Mouse (Mus musculus) adrenal gland, postnatal 0 days (tissue): Measurements from ENCODE around the gene Olfr791. TPM values are rescaled to one million over a fixed set of nuclear protein-coding genes. Genes with fewer than 3 reads are reported as not detected.

Experiments used
- polyA plus RNA-seq: library from polyadenylated mRNA; unstranded; fragments of >200 nt; fragmentation: Nextera tagmentation; extraction: Ambion mirVana; gene quantifications from 2 replicates; pipeline ENCODE4 v1.2.1, GENCODE M21; 2015

Gene Olfr791
- not detected in 2 replicates for polyA plus RNA-seq

DNA sequence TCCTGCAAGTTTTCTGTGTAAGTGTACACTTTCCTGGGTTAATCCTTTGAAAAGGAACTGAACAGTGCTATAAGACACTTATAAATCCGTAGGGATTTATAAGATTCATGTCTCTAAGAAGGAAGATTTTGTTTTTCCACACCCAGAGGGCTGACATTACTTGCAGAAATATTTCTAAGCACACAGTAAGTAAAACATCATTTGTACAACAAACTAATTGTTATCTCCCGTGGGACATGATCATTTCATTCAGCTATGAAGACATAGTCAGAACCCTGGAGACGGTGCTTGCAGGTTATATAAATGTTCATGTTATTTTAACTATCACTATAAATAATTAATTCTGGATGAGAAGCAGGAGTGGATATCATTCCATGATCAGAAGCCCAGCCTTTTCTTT lies at the start of gene Olfr791:
Olfr791 (plus strand) TSS at position 301 of the 400 bp plus-strand sequence.

DNA sequence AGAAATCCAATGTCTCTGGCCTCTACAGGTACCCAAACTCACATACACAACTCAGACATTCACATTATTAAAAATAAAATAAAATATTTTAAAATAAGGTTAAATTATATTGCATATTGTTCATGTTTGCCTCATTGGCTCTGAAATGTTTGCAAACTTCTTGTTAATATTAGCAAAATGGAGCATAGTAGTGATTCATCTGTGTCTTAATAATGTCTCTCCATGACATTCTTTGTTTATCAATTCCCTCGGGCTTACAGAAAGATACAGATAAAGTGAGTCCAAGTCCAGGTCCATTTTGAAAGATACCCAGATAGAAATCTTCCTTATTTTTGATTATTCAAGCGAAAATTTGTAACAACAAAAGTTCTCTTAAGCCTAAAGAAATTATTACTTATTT lies 37.1 kb upstream of the Olfr791 start, which contains the start of gene Olfr789:
Olfr789 (plus strand) TSS at position 301 of the 400 bp plus-strand sequence.

DNA sequence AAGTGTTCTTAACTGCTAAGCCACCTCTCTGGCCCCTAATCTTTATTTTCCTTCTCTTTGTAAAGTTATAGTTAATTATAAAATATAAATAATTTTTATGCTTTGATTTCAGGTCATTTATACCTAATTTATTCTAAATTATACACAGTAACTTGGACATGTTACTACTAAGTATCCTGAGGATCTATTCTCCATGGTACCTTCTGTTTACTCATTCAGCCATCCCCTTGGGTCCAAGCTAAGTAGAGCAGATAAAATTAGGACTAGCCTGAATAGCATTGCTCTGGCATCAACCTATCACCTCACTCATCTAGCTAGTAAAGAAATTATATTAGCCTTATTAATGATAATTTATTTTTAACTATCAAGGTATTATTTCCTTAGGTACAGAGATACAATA lies 23.4 kb upstream of the Olfr791 start, which contains the start of gene Olfr790:
Olfr790 (plus strand) TSS at position 301 of the 400 bp plus-strand sequence.

DNA sequence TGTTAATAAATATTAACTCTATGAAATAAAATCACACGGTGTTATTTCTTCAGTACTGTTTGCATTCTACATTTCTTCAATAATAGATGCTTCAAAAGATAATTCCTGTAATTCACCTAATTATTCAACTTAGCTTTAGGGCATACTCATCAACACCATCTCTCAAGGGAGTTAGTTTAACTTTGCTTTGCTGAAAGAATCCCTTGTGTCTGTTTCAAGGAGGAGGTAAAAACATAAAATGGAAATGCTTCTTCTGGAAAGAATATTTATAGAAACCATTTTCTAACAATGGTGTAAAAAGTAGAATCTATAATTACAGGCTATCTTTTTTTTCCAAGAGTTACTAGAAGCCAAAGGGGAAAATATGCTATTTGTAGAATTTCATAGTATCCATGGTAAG lies 17.3 kb downstream of the Olfr791 start, which contains the start of gene Olfr792:
Olfr792 (plus strand) TSS at position 301 of the 400 bp plus-strand sequence.

DNA sequence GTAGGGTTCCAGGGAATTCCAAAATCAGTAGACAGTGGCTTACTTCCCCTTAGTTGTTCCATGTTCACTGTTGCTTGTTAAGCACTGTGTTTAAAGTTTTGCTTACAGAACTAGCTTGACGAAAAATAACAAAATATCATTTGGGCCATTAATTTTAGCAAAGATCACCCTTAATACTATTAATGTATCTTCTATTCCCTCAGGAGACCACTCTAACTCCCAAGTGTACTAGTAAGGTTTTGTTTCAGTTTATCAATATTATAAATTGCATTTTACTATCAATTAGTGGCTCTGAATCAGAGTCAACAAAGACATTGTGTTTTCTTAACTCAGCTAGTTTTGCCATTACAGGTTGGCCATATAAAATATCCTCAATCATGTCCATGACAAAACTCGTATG lies 45.8 kb downstream of the Olfr791 start, which contains the start of gene Olfr794:
Olfr794 (plus strand) TSS at position 301 of the 400 bp plus-strand sequence.

Other genes with a start within 250 kb of the Olfr791 start
- gene Olfr780, start 203.7 kb upstream of the Olfr791 start, polyA plus RNA-seq = not detected in 2 replicates
- not detected in 2 replicates for gene Olfr781, start 192.9 kb upstream of the Olfr791 start, polyA plus RNA-seq
- gene Olfr782, start 172.9 kb upstream of the Olfr791 start, polyA plus RNA-seq = not detected in 2 replicates
- 0.04 TPM in 1 of 2 replicates, not detected in the other for gene Olfr784, start 137.7 kb upstream of the Olfr791 start, polyA plus RNA-seq
- gene Olfr785, start 116.4 kb upstream of the Olfr791 start, polyA plus RNA-seq = not detected in 2 replicates
- not detected in 2 replicates for gene Olfr786, start 94.5 kb upstream of the Olfr791 start, polyA plus RNA-seq
- gene Olfr787, start 59.9 kb upstream of the Olfr791 start, polyA plus RNA-seq = not detected in 2 replicates
- gene Olfr788, start 50.8 kb upstream of the Olfr791 start, polyA plus RNA-seq = not detected in 2 replicates
- not detected in 2 replicates for gene Olfr789, start 37.0 kb upstream of the Olfr791 start, polyA plus RNA-seq
- not detected in 2 replicates for gene Olfr790, start 23.3 kb upstream of the Olfr791 start, polyA plus RNA-seq
- not detected in 2 replicates for gene Olfr792, start 17.4 kb downstream of the Olfr791 start, polyA plus RNA-seq
- not detected in 2 replicates for gene Olfr794, start 45.9 kb downstream of the Olfr791 start, polyA plus RNA-seq
- not detected in 2 replicates for gene Olfr796, start 90.8 kb downstream of the Olfr791 start, polyA plus RNA-seq
- gene Olfr798, start 106.1 kb downstream of the Olfr791 start, polyA plus RNA-seq = not detected in 2 replicates
- gene Olfr799, start 115.7 kb downstream of the Olfr791 start, polyA plus RNA-seq = not detected in 2 replicates
- gene Olfr800, start 135.9 kb downstream of the Olfr791 start, polyA plus RNA-seq = not detected in 2 replicates
- gene Olfr801, start 152.1 kb downstream of the Olfr791 start, polyA plus RNA-seq = not detected in 2 replicates
- 0.03 and 0.04 TPM in 2 replicates for gene Olfr802, start 166.4 kb downstream of the Olfr791 start, polyA plus RNA-seq
- not detected in 2 replicates for gene Olfr803, start 172.5 kb downstream of the Olfr791 start, polyA plus RNA-seq
- gene Olfr804, start 181.4 kb downstream of the Olfr791 start, polyA plus RNA-seq = not detected in 2 replicates
- gene Olfr805, start 207.6 kb downstream of the Olfr791 start, polyA plus RNA-seq = not detected in 2 replicates
- gene Olfr806, start 220.1 kb downstream of the Olfr791 start, polyA plus RNA-seq = not detected in 2 replicates
- gene Olfr807, start 236.0 kb downstream of the Olfr791 start, polyA plus RNA-seq = not detected in 2 replicates
- gene Olfr808, start 243.7 kb downstream of the Olfr791 start, polyA plus RNA-seq = not detected in 2 replicates